28 mouse cellular contexts compared by ENCODE assay signal in the genomic region with DNA sequence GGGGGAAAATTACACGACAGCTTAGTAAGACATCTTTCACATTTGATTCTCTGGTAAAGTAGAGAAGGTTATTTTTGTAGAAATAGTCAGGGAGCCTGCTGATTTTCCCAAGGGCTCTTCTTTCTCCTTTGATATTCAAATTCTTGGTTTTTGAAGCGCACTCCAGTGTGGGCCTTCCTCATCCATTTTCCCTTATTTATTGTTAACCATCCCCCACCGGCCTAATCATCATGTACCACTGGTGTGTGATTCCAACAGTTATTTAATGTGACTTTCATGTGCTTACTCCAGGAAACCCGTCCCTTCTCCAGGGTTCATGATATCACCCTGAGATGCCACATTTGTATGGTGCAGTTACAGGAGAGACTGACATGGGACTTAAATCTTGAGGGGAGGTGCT.
DNase-seq lines count a peak whose midpoint lies in the region; ATAC-seq and TF ChIP-seq lines count a peak whose summit lies in the region.
"Had no signal": no experiment of that assay in that cellular context is flagged by ENCODE, and none has a peak within 500 bp of the region (broad histone marks: within the 10 kb centered on the region; RNA-seq: fewer than 3 reads in every experiment).

No protein-coding gene starts in this region.

- H3K9ac ChIP-seq in forebrain, embryonic 11.5 days (ENCODE audit: low read length) = no peak overlapping the region
- H3K9ac ChIP-seq in midbrain, postnatal 0 days (replicated peaks; ENCODE audit: low read length, poor library complexity, severe bottlenecking) = no peak overlapping the region
- H3K9ac ChIP-seq in midbrain, embryonic 13.5 days (replicated peaks) = no peak overlapping the region
- H3K9ac ChIP-seq: embryonic facial prominence, embryonic 12.5 days; heart, embryonic 12.5 days; kidney, embryonic 15.5 days; limb, embryonic 13.5 days; lung, embryonic 15.5 days had no signal

- no peak overlapping the region; the same call in 1 of the 2 replicates for H3K4me2 ChIP-seq in forebrain, embryonic 11.5 days (ENCODE audit: low read depth, low read length, severe bottlenecking)
- H3K4me2 ChIP-seq in midbrain, postnatal 0 days (ENCODE audit: low read depth, low read length, poor library complexity, severe bottlenecking) = no peak overlapping the region
- H3K4me2 ChIP-seq in midbrain, embryonic 13.5 days (replicated peaks) = no peak overlapping the region
- H3K4me2 ChIP-seq: embryonic facial prominence, embryonic 12.5 days; heart, embryonic 12.5 days; kidney, embryonic 15.5 days; limb, embryonic 13.5 days; liver, embryonic 11.5 days; lung, embryonic 15.5 days had no signal

- H3K9me3 ChIP-seq in forebrain, embryonic 11.5 days (ENCODE audit: control insufficient read depth, low read length) = no peaks in the 10 kb centered on the region
- H3K9me3 ChIP-seq in forebrain, embryonic 10.5 days = no peaks in the 10 kb centered on the region
- no peaks in the 10 kb centered on the region for H3K9me3 ChIP-seq in midbrain, embryonic 10.5 days (replicated peaks)
- no peaks in the 10 kb centered on the region for H3K9me3 ChIP-seq in midbrain, postnatal 0 days (ENCODE audit: low read length)
- no peaks in the 10 kb centered on the region for H3K9me3 ChIP-seq in midbrain, embryonic 13.5 days
- H3K9me3 ChIP-seq: embryonic facial prominence, embryonic 12.5 days; heart, embryonic 12.5 days; kidney, embryonic 15.5 days; limb, embryonic 13.5 days; lung, embryonic 15.5 days had no signal

- 35% methylated on average over 4 of the region's 4 CpGs for WGBS in forebrain, embryonic 11.5 days
- 61% methylated on average over 4 of the region's 4 CpGs for WGBS in forebrain, embryonic 10.5 days
- 47% methylated on average over 4 of the region's 4 CpGs for WGBS in midbrain, embryonic 10.5 days
- 21% methylated on average over 4 of the region's 4 CpGs for WGBS in midbrain, postnatal 0 days
- WGBS in midbrain, embryonic 13.5 days = 11% methylated on average over 4 of the region's 4 CpGs

- DNase-seq in forebrain, embryonic 11.5 days (ENCODE audit: low spot score) = no peak
- DNase-seq in forebrain, embryonic 10.5 days (ENCODE audit: extremely low spot score, low spot score) = no peak
- no peak for DNase-seq in midbrain, embryonic 10.5 days (ENCODE audit: low spot score)
- no peak for DNase-seq in midbrain, postnatal 0 days (ENCODE audit: low spot score)
- DNase-seq in lung, postnatal 14 days = no peak
- no peak for DNase-seq in kidney, postnatal 10 days
- DNase-seq in adipocyte (ENCODE audit: low spot score) = no peak
- DNase-seq: adrenal gland, adult 8-10 months; cerebellum, adult 9-10 months; cerebellum, postnatal 36 days; heart, adult 2 months; heart, postnatal 4 days; kidney, adult 18-20 months; kidney, postnatal 36 days; lung, postnatal 36 days; right cerebral cortex, postnatal 14 days; thymus, adult 18-20 months; thymus, postnatal 36 days had no signal

- H3K36me3 ChIP-seq in forebrain, embryonic 11.5 days (ENCODE audit: control insufficient read depth, insufficient read depth, low read length) = no peaks in the 10 kb centered on the region
- no peaks in the 10 kb centered on the region for H3K36me3 ChIP-seq in forebrain, embryonic 10.5 days (replicated peaks)
- H3K36me3 ChIP-seq in midbrain, embryonic 10.5 days = no peaks in the 10 kb centered on the region
- H3K36me3 ChIP-seq in midbrain, postnatal 0 days (ENCODE audit: insufficient read depth, low read length) = no peaks in the 10 kb centered on the region
- H3K36me3 ChIP-seq in midbrain, embryonic 13.5 days = no peaks in the 10 kb centered on the region
- H3K36me3 ChIP-seq: embryonic facial prominence, embryonic 12.5 days; heart, embryonic 12.5 days; kidney, embryonic 15.5 days; limb, embryonic 13.5 days; lung, embryonic 15.5 days had no signal

- H3K27ac ChIP-seq in forebrain, embryonic 11.5 days (ENCODE audit: low read depth, low read length) = peak overlapping the region; percentile 57; the same call in 1 of the 2 replicates
- no peak overlapping the region for H3K27ac ChIP-seq in forebrain, embryonic 10.5 days
- H3K27ac ChIP-seq in midbrain, embryonic 10.5 days (replicated peaks) = peak overlapping the region; percentile 63; the same call in 1 of the 2 replicates
- no peak overlapping the region for H3K27ac ChIP-seq in midbrain, postnatal 0 days (ENCODE audit: low read depth, low read length)
- peak overlapping the region; percentile 80 for H3K27ac ChIP-seq in midbrain, embryonic 13.5 days
- H3K27ac ChIP-seq: embryonic facial prominence, embryonic 12.5 days; heart, adult 2 months; kidney, embryonic 15.5 days; limb, embryonic 13.5 days; lung, embryonic 15.5 days had no signal

- no peaks in the 10 kb centered on the region; the same call in 1 of the 2 replicates for H3K27me3 ChIP-seq in forebrain, embryonic 11.5 days (ENCODE audit: control insufficient read depth, insufficient read depth, low read length)
- peaks cover 57% of the 10 kb centered on the region for H3K27me3 ChIP-seq in forebrain, embryonic 10.5 days (ENCODE audit: poor library complexity, severe bottlenecking)
- 0 out of 2 replicates have a peak, but pooled peaks cover 12% of the 10 kb centered on the region for H3K27me3 ChIP-seq in midbrain, embryonic 10.5 days (ENCODE audit: low read depth, poor library complexity, severe bottlenecking)
- no peaks in the 10 kb centered on the region for H3K27me3 ChIP-seq in midbrain, postnatal 0 days (ENCODE audit: insufficient read depth, low read length)
- H3K27me3 ChIP-seq in midbrain, embryonic 13.5 days = no peaks in the 10 kb centered on the region
- H3K27me3 ChIP-seq: CH12.LX; embryonic facial prominence, embryonic 12.5 days; heart, embryonic 12.5 days; kidney, embryonic 15.5 days; limb, embryonic 13.5 days; lung, embryonic 15.5 days had no signal

- H3K4me1 ChIP-seq in forebrain, embryonic 11.5 days (replicated peaks; ENCODE audit: control insufficient read depth, insufficient read depth, low read length) = peaks cover 6% of the 10 kb centered on the region; the same call in 1 of the 2 replicates
- H3K4me1 ChIP-seq in forebrain, embryonic 10.5 days = peaks cover 26% of the 10 kb centered on the region
- peaks cover 24% of the 10 kb centered on the region for H3K4me1 ChIP-seq in midbrain, embryonic 10.5 days
- H3K4me1 ChIP-seq in midbrain, postnatal 0 days (ENCODE audit: insufficient read depth, low read length) = no peaks in the 10 kb centered on the region
- H3K4me1 ChIP-seq in midbrain, embryonic 13.5 days (replicated peaks) = peaks cover 24% of the 10 kb centered on the region
- H3K4me1 ChIP-seq: embryonic facial prominence, embryonic 12.5 days; heart, embryonic 12.5 days; kidney, embryonic 15.5 days; limb, embryonic 13.5 days; lung, embryonic 15.5 days had no signal

- no peak for TF ChIP-seq CTCF in midbrain, postnatal 0 days (IDR thresholded peaks at IDR 0.05)

- 0 out of 2 replicates have a peak, but pooled peaks have one; percentile 4 for ATAC-seq in forebrain, embryonic 11.5 days (replicated peaks; ENCODE audit: low FRiP score)
- no peak for ATAC-seq in midbrain, postnatal 0 days (ENCODE audit: low FRiP score)
- ATAC-seq in midbrain, embryonic 13.5 days = 0 out of 2 replicates have a peak, but pooled peaks have one; percentile 19
- ATAC-seq: activated CD4-positive, CD25-positive, alpha-beta regulatory T cell, adult 4 months; inflammation-experienced regulatory T-cells, adult 6 months had no signal

- H3K4me3 ChIP-seq in forebrain, embryonic 11.5 days (ENCODE audit: low read depth, low read length) = no peak overlapping the region
- H3K4me3 ChIP-seq in forebrain, embryonic 10.5 days = no peak overlapping the region
- no peak overlapping the region for H3K4me3 ChIP-seq in midbrain, embryonic 10.5 days
- no peak overlapping the region for H3K4me3 ChIP-seq in midbrain, postnatal 0 days (ENCODE audit: low read depth, low read length)
- no peak overlapping the region for H3K4me3 ChIP-seq in midbrain, embryonic 13.5 days (replicated peaks)
- H3K4me3 ChIP-seq: embryonic facial prominence, embryonic 12.5 days; heart, adult 2 months; heart, embryonic 12.5 days; kidney, embryonic 15.5 days; limb, embryonic 13.5 days; lung, embryonic 15.5 days had no signal

Comparison
In these comparisons a context has a peak if more than half of its experiments do, and no peak if none do; other contexts are left out.
1. H3K27ac ChIP-seq: peak in forebrain, embryonic 11.5 days (single experiment), midbrain, embryonic 10.5 days (single experiment) and midbrain, embryonic 13.5 days (single experiment); none in forebrain, embryonic 10.5 days (single experiment) and midbrain, postnatal 0 days (single experiment).